Mouse (Mus musculus) stomach, embryonic 14.5 days (tissue): ENCODE results near the gene Mcemp1. TPM values are rescaled to one million over a fixed set of nuclear protein-coding genes. Genes with fewer than 3 reads are reported as not detected.

ENCODE experiments used
- ATAC-seq: fragments of 200-750 bp; cut with Nextera tagmentation; 2 replicates; pipeline ENCODE4 v1.8.0; 2017; ENCODE audit warnings: low read depth, moderate TSS enrichment; ENCODE audit not compliant: insufficient number of reproducible peaks, insufficient read depth, low FRiP score
- H3K27ac ChIP-seq: fragments of 300-500 bp; sonication (generic); 2 replicates; pipeline ENCODE4 v1.5.1; 2014; ENCODE audit warnings: mild to moderate bottlenecking, low read length, moderate library complexity, mixed read lengths
- H3K27me3 ChIP-seq: fragments of 300-500 bp; sonication (generic); 2 replicates; pipeline ENCODE4 v1.6.1; 2014; ENCODE audit warnings: low read length, control low read depth, mixed read lengths; ENCODE audit not compliant: control insufficient read depth, insufficient read depth
- H3K36me3 ChIP-seq: fragments of 300-500 bp; sonication (generic); 2 replicates; pipeline ENCODE4 v1.6.1; 2014; ENCODE audit warnings: mild to moderate bottlenecking, control low read depth, low read length, moderate library complexity, mixed read lengths; ENCODE audit not compliant: control insufficient read depth, insufficient read depth
- H3K4me1 ChIP-seq: fragments of 300-500 bp; sonication (generic); 2 replicates; pipeline ENCODE4 v1.6.1; 2014; ENCODE audit warnings: low read length, control low read depth, mixed read lengths; ENCODE audit not compliant: control insufficient read depth, insufficient read depth
- H3K4me2 ChIP-seq: fragments of 300-500 bp; sonication (generic); replicated peaks from 2 replicates; pipeline ENCODE4 v1.6.1; 2014; ENCODE audit warnings: low read depth, low read length, control low read depth
- H3K4me3 ChIP-seq: fragments of 300-500 bp; sonication (generic); 2 replicates; pipeline ENCODE4 v1.5.1; 2014; ENCODE audit warnings: low read depth, low read length, control low read depth
- H3K9ac ChIP-seq: fragments of 300-500 bp; sonication (generic); replicated peaks from 2 replicates; pipeline ENCODE4 v1.6.1; 2014; ENCODE audit warnings: low read depth, mild to moderate bottlenecking, control low read depth, low read length, moderate library complexity, mixed read lengths
- H3K9me3 ChIP-seq: fragments of 300-500 bp; sonication (generic); 2 replicates; pipeline ENCODE4 v1.6.1; 2016; ENCODE audit warnings: low read depth, low read length, control low read depth; ENCODE audit not compliant: control insufficient read depth
- WGBS: fragments of 180-500 bp; shearing (Covaris S2); extraction: QIAGEN DNeasy Blood & Tissue Kit; methylation state at CpG from one replicate; pipeline ENCODE4 v1.1.7; 2014; 5-methylcytosine and 5-hydroxymethylcytosine counted together
- polyA plus RNA-seq: library from polyadenylated mRNA; unstranded; fragments of >200 nt; fragmentation: Nextera tagmentation; extraction: Ambion mirVana; gene quantifications from 2 replicates; pipeline ENCODE4 v1.2.1, GENCODE M21; 2014

The Mcemp1 gene
- polyA plus RNA-seq, 1 experiment from 2014 or later = 0.27 TPM

DNA sequence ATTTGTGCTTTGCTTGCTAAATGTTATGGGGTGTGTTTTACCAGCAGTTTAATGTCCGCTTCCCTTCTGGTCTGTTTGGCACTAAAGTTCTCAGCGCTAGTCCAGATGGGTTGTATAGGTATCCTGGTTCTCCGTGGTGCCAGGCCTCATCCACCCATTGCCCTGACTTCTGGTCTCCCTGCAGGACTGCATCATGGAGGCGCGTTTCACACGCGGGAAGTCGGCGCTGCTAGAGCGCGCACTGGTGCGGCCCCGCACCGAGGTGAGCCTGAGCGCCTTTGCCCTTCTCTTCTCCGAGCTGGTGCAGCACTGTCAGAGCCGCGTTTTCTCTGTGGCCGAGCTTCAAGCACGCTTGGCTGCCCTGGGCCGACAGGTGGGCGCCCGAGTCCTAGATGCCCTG is 13.3 kb downstream of the Mcemp1 start:
- Histone ChIP-seq H3K27me3 (no peaks in the 10 kb centered on the region), H3K36me3 (peaks cover 19% of the 10 kb centered on the region), H3K9ac (no peak overlapping the region), H3K9me3 (no peaks in the 10 kb centered on the region), H3K4me2 (no peak overlapping the region), H3K4me3 (no peak overlapping the region), H3K4me1 (peaks cover 3% of the 10 kb centered on the region; the same call in 1 of the 2 replicates), H3K27ac (no peak overlapping the region)
- ATAC-seq = no peak
- 96% methylated on average over 23 of the region's 23 CpGs for WGBS

DNA sequence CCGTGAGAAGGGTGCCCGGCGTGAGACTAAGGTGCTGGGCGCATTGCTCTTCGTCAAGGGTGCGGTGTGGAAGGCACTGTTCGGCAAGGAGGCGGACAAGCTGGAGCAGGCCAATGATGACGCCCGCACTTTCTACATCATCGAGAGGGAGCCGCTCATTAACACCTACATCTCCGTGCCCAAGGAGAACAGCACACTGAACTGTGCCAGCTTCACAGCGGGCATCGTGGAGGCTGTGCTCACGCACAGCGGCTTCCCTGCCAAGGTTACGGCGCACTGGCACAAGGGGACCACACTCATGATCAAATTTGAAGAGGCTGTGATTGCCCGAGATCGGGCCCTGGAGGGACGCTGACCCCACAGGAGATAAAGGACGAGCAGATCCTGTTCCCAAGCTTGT is 13.7 kb downstream of the Mcemp1 start:
- Histone ChIP-seq H3K27ac (no peak overlapping the region), H3K4me2 (no peak overlapping the region), H3K9me3 (no peaks in the 10 kb centered on the region), H3K4me3 (no peak overlapping the region), H3K4me1 (peaks cover 3% of the 10 kb centered on the region; the same call in 1 of the 2 replicates), H3K27me3 (no peaks in the 10 kb centered on the region), H3K36me3 (peaks cover 19% of the 10 kb centered on the region), H3K9ac (no peak overlapping the region)
- ATAC-seq = no peak
- 95% methylated on average over 23 of the region's 23 CpGs for WGBS

GRCm38 (mm10) chr8:3679656-3680055 is 14.1 kb downstream of the Mcemp1 start:
- H3K9ac ChIP-seq = no peak overlapping the region

DNA sequence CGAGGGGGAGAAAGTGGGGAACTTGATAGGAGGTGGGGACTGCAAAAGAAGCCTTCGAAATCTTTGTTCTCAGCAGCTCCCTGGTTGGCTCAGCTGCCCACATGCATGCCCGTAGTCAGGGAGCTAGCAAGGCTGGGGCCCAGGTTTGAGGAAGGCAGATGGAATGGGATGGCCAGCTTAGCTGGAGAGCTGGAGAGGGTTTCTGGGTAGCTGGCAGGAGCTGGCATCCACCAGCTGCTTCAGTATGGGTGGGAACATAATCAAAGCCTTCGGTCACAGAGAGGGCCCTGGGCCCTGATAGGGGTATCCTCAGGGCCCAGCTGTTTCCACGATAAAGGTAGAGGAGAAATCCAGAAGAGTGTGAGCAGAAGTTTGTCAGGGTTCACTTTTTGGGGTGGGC is 16.9 kb downstream of the Mcemp1 start:
- H3K4me1 ChIP-seq = peaks cover 2% of the 10 kb centered on the region; the same call in 1 of the 2 replicates
- WGBS = 88% methylated on average over 5 of the region's 5 CpGs
- no peaks in the 10 kb centered on the region for H3K27me3 ChIP-seq
- H3K4me2 ChIP-seq = no peak overlapping the region
- no peak overlapping the region for H3K9ac ChIP-seq
- ATAC-seq = no peak
- H3K9me3 ChIP-seq = no peaks in the 10 kb centered on the region
- H3K27ac ChIP-seq = no peak overlapping the region
- peaks cover 19% of the 10 kb centered on the region for H3K36me3 ChIP-seq
- no peak overlapping the region for H3K4me3 ChIP-seq

More at GRCm38 (mm10) chr8:3679656-3680055, 14.1 kb downstream of the Mcemp1 start:
- Histone ChIP-seq H3K4me2 (no peak overlapping the region), H3K4me1 (peaks cover 3% of the 10 kb centered on the region; the same call in 1 of the 2 replicates), H3K4me3 (no peak overlapping the region), H3K36me3 (peaks cover 19% of the 10 kb centered on the region), H3K27me3 (no peaks in the 10 kb centered on the region), H3K9me3 (no peaks in the 10 kb centered on the region), H3K27ac (no peak overlapping the region)
- WGBS = 86% methylated on average over 5 of the region's 5 CpGs
- ATAC-seq = no peak

DNA sequence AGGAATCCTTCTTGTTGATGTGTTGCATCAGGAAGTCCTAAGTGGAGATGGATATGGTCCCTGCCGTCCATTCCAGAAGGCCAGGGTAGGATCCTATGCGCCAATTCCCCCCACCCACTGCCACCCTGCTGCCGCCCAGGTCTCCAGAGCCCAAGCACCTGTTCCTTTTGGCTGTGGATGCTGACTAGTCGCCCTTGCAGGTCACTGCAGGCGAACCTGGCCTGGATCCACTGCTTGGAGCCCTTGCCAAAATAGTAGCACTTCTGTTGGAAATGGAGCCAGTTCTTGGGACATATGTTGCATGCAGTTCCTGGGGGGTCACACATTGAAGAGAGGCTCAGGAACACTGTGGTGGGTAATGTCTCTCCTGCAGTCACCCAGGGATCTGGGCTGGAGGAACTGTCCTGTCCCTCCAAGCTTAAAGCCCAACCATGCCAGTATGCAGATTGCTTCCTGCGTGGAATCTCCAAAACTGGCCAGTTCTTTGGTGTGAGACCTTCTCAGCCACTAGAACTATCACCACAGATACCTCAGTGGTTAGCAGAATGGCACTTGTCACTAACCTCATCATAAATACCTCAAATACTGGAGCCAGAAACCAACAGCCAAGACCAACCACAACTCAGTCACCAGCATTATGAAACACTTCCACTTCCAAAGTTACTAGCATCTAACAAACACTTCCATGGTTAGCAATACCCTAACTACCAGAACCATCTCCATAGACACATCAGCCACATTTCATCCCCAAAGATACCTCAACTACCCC is 18.0 kb downstream of the Mcemp1 start:
- no peak for ATAC-seq
- no peaks in the 10 kb centered on the region for H3K9me3 ChIP-seq
- H3K27me3 ChIP-seq = no peaks in the 10 kb centered on the region
- H3K27ac ChIP-seq = no peak overlapping the region
- WGBS = 70% methylated on average over 6 of the region's 6 CpGs
- H3K4me2 ChIP-seq = no peak overlapping the region
- H3K4me1 ChIP-seq = no peaks in the 10 kb centered on the region
- no peak overlapping the region for H3K9ac ChIP-seq
- peaks cover 19% of the 10 kb centered on the region for H3K36me3 ChIP-seq
- H3K4me3 ChIP-seq = no peak overlapping the region

GRCm38 (mm10) chr8:3684530-3684929 is 19.0 kb downstream of the Mcemp1 start:
- Histone ChIP-seq H3K36me3 (peaks cover 11% of the 10 kb centered on the region; the same call in 1 of the 2 replicates), H3K9me3 (no peaks in the 10 kb centered on the region)
- ATAC-seq = no peak

DNA sequence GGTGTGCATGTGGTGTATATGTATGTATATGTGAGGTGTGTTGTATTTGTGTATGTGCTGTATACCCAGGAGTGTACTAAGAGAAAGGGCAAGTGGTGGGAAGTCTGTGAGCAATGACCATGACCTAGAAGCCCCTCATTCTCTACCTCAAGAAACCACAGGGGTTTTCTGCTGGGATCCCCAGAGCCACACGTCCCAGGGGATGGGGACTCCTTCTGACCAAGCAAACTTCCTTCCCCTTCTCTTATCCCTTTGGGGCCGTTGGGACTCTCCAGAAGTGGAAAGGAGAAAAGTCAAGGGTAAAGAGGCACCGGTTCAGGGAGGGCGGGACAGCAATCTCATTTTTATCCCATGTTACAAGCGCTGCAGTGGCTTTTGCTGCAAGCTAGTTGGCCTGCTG is 19.9 kb downstream of the Mcemp1 start:
- Histone ChIP-seq H3K4me3 (no peak overlapping the region), H3K4me1 (no peaks in the 10 kb centered on the region), H3K4me2 (no peak overlapping the region), H3K27me3 (no peaks in the 10 kb centered on the region), H3K9me3 (no peaks in the 10 kb centered on the region), H3K9ac (no peak overlapping the region), H3K27ac (no peak overlapping the region), H3K36me3 (peaks cover 2% of the 10 kb centered on the region; the same call in 1 of the 2 replicates)
- WGBS = 68% methylated on average over 5 of the region's 5 CpGs
- ATAC-seq = no peak

More at GRCm38 (mm10) chr8:3684530-3684929, 19.0 kb downstream of the Mcemp1 start:
- no peak overlapping the region for H3K27ac ChIP-seq
- no peaks in the 10 kb centered on the region for H3K4me1 ChIP-seq
- no peak overlapping the region for H3K4me3 ChIP-seq
- H3K4me2 ChIP-seq = no peak overlapping the region
- H3K9ac ChIP-seq = no peak overlapping the region
- H3K27me3 ChIP-seq = no peaks in the 10 kb centered on the region

GRCm38 (mm10) chr8:3687537-3687936 is 22.0 kb downstream of the Mcemp1 start:
- 74% methylated on average over 6 of the region's 6 CpGs for WGBS

GRCm38 (mm10) chr8:3690774-3691173 is 25.2 kb downstream of the Mcemp1 start:
- H3K27ac ChIP-seq = no peak overlapping the region
- H3K4me1 ChIP-seq = no peaks in the 10 kb centered on the region
- no peak for ATAC-seq
- no peak overlapping the region for H3K4me2 ChIP-seq
- 77% methylated on average over 3 of the region's 3 CpGs for WGBS
- H3K27me3 ChIP-seq = no peaks in the 10 kb centered on the region
- H3K9me3 ChIP-seq = no peaks in the 10 kb centered on the region
- no peaks in the 10 kb centered on the region for H3K36me3 ChIP-seq
- H3K9ac ChIP-seq = no peak overlapping the region
- no peak overlapping the region for H3K4me3 ChIP-seq

More at GRCm38 (mm10) chr8:3687537-3687936, 22.0 kb downstream of the Mcemp1 start:
- H3K4me1 ChIP-seq = no peaks in the 10 kb centered on the region
- no peaks in the 10 kb centered on the region for H3K36me3 ChIP-seq
- H3K9me3 ChIP-seq = no peaks in the 10 kb centered on the region
- no peak overlapping the region for H3K27ac ChIP-seq
- H3K27me3 ChIP-seq = no peaks in the 10 kb centered on the region
- ATAC-seq = no peak
- H3K4me3 ChIP-seq = no peak overlapping the region
- no peak overlapping the region for H3K4me2 ChIP-seq
- H3K9ac ChIP-seq = no peak overlapping the region
